Mouse (Mus musculus): ENCODE data around the gene Arsb. TPM values are rescaled to one million over a fixed set of nuclear protein-coding genes. Genes with fewer than 3 reads are reported as not detected.

Arsb gene
- total and polyA plus RNA-seq, 3 experiments: 4.6 to 9.6 (median 5.7) TPM

GRCm38 (mm10) chr13:93970115-93970514 is 198.7 kb downstream of the Arsb start:
- intact Hi-C loops (cut with DNase I): no loop called here
- no peaks in the 10 kb centered on the region for H3K27me3 ChIP-seq (ENCODE audit: control insufficient read depth, insufficient read depth, low read length)
- 76% methylated on average over 5 of the region's 5 CpGs for WGBS
- H3K4me1 ChIP-seq (ENCODE audit: control insufficient read depth, insufficient read depth, low read length): 0 out of 2 replicates have a peak, but pooled peaks cover 2% of the 10 kb centered on the region
- H3K4me3 ChIP-seq: no peak overlapping the region
- H3K36me3 ChIP-seq (ENCODE audit: control insufficient read depth, insufficient read depth, low read length): no peaks in the 10 kb centered on the region
- DNase-seq: no peak
- no peaks in the 10 kb centered on the region for H3K79me2 ChIP-seq (replicated peaks; ENCODE audit: control insufficient read depth, insufficient read depth, low read length)
- no peak overlapping the region for H3K9ac ChIP-seq (ENCODE audit: low read depth, low read length)
- no peak overlapping the region for H3K27ac ChIP-seq
- no peak for TF ChIP-seq EP300 (IDR thresholded peaks at IDR 0.05; ENCODE audit: insufficient read depth, low read depth, low read length)
- no peak for TF ChIP-seq POLR2A (IDR thresholded peaks at IDR 0.05; ENCODE audit: insufficient read depth, low read depth, low read length)
- TF ChIP-seq CTCF (IDR thresholded peaks at IDR 0.05): no peak

GRCm38 (mm10) chr13:93972423-93972822 is 201.0 kb downstream of the Arsb start:
- no peak for DNase-seq
- WGBS: 56% methylated on average over 3 of the region's 3 CpGs
- Histone ChIP-seq H3K36me3 (ENCODE audit: control insufficient read depth, insufficient read depth, low read length) (no peaks in the 10 kb centered on the region), H3K27me3 (ENCODE audit: control insufficient read depth, insufficient read depth, low read length) (no peaks in the 10 kb centered on the region), H3K9ac (ENCODE audit: low read depth, low read length) (no peak overlapping the region), H3K27ac (no peak overlapping the region), H3K4me3 (no peak overlapping the region), H3K4me1 (ENCODE audit: control insufficient read depth, insufficient read depth, low read length) (no peaks in the 10 kb centered on the region), H3K79me2 (replicated peaks; ENCODE audit: control insufficient read depth, insufficient read depth, low read length) (no peaks in the 10 kb centered on the region)
- TF ChIP-seq CTCF (IDR thresholded peaks at IDR 0.05) (no peak), POLR2A (IDR thresholded peaks at IDR 0.05; ENCODE audit: insufficient read depth, low read depth, low read length) (no peak), EP300 (IDR thresholded peaks at IDR 0.05; ENCODE audit: insufficient read depth, low read depth, low read length) (no peak)
- intact Hi-C loops (cut with DNase I): no loop called here

GRCm38 (mm10) chr13:93975668-93976067 is 204.2 kb downstream of the Arsb start:
- no peak overlapping the region for H3K27ac ChIP-seq
- intact Hi-C loops (cut with DNase I): no loop called here
- TF ChIP-seq CTCF (IDR thresholded peaks at IDR 0.05) (no peak), POLR2A (IDR thresholded peaks at IDR 0.05; ENCODE audit: insufficient read depth, low read depth, low read length) (no peak), EP300 (IDR thresholded peaks at IDR 0.05; ENCODE audit: insufficient read depth, low read depth, low read length) (no peak)

GRCm38 (mm10) chr13:93976897-93977530 is 205.6 kb downstream of the Arsb start:
- Histone ChIP-seq H3K4me1 (ENCODE audit: control insufficient read depth, insufficient read depth, low read length) (no peaks in the 10 kb centered on the region; the same call in 1 of the 2 replicates), H3K4me3 (no peak overlapping the region), H3K27ac (no peak overlapping the region), H3K79me2 (replicated peaks; ENCODE audit: control insufficient read depth, insufficient read depth, low read length) (no peaks in the 10 kb centered on the region), H3K9ac (ENCODE audit: low read depth, low read length) (no peak overlapping the region), H3K27me3 (ENCODE audit: control insufficient read depth, insufficient read depth, low read length) (no peaks in the 10 kb centered on the region), H3K36me3 (ENCODE audit: control insufficient read depth, insufficient read depth, low read length) (no peaks in the 10 kb centered on the region)
- intact Hi-C loops (cut with DNase I): no loop called here
- no peak for DNase-seq
- 70% methylated on average over 10 of the region's 10 CpGs for WGBS
- TF ChIP-seq EP300 (IDR thresholded peaks at IDR 0.05; ENCODE audit: insufficient read depth, low read depth, low read length) (no peak), POLR2A (IDR thresholded peaks at IDR 0.05; ENCODE audit: insufficient read depth, low read depth, low read length) (no peak), CTCF (IDR thresholded peaks at IDR 0.05) (no peak)

More at GRCm38 (mm10) chr13:93975668-93976067, 204.2 kb downstream of the Arsb start:
- Histone ChIP-seq H3K9ac (ENCODE audit: low read depth, low read length) (no peak overlapping the region), H3K27me3 (ENCODE audit: control insufficient read depth, insufficient read depth, low read length) (no peaks in the 10 kb centered on the region), H3K4me3 (no peak overlapping the region), H3K4me1 (ENCODE audit: control insufficient read depth, insufficient read depth, low read length) (no peaks in the 10 kb centered on the region; the same call in 1 of the 2 replicates), H3K79me2 (replicated peaks; ENCODE audit: control insufficient read depth, insufficient read depth, low read length) (no peaks in the 10 kb centered on the region), H3K36me3 (ENCODE audit: control insufficient read depth, insufficient read depth, low read length) (no peaks in the 10 kb centered on the region)
- no peak for DNase-seq
- 67% methylated on average over 5 of the region's 5 CpGs for WGBS

GRCm38 (mm10) chr13:93978703-93979495 is 207.5 kb downstream of the Arsb start:
- Histone ChIP-seq H3K79me2 (replicated peaks; ENCODE audit: control insufficient read depth, insufficient read depth, low read length) (no peaks in the 10 kb centered on the region), H3K27me3 (ENCODE audit: control insufficient read depth, insufficient read depth, low read length) (no peaks in the 10 kb centered on the region), H3K27ac (no peak overlapping the region), H3K36me3 (ENCODE audit: control insufficient read depth, insufficient read depth, low read length) (no peaks in the 10 kb centered on the region), H3K9ac (ENCODE audit: low read depth, low read length) (no peak overlapping the region), H3K4me1 (ENCODE audit: control insufficient read depth, insufficient read depth, low read length) (no peaks in the 10 kb centered on the region; the same call in 1 of the 2 replicates), H3K4me3 (no peak overlapping the region)
- TF ChIP-seq POLR2A (IDR thresholded peaks at IDR 0.05; ENCODE audit: insufficient read depth, low read depth, low read length) (no peak), EP300 (IDR thresholded peaks at IDR 0.05; ENCODE audit: insufficient read depth, low read depth, low read length) (no peak), CTCF (IDR thresholded peaks at IDR 0.05) (no peak)
- intact Hi-C loops (cut with DNase I): no loop called here
- 71% methylated on average over 12 of the region's 12 CpGs for WGBS
- no peak for DNase-seq

- TF ChIP-seq POLR2A (IDR thresholded peaks at IDR 0.05; ENCODE audit: insufficient read depth, low read depth, low read length) (no peak), EP300 (IDR thresholded peaks at IDR 0.05; ENCODE audit: insufficient read depth, low read depth, low read length) (no peak), CTCF (IDR thresholded peaks at IDR 0.05) (no peak)
Observed at GRCm38 (mm10) chr13:93979754-93980153, 208.3 kb downstream of the Arsb start.

More at GRCm38 (mm10) chr13:93979754-93980153, 208.3 kb downstream of the Arsb start:
- no peak for DNase-seq
- H3K36me3 ChIP-seq (ENCODE audit: control insufficient read depth, insufficient read depth, low read length): no peaks in the 10 kb centered on the region
- H3K4me3 ChIP-seq: no peak overlapping the region
- no peaks in the 10 kb centered on the region; the same call in 1 of the 2 replicates for H3K4me1 ChIP-seq (ENCODE audit: control insufficient read depth, insufficient read depth, low read length)
- H3K9ac ChIP-seq (ENCODE audit: low read depth, low read length): no peak overlapping the region
- H3K27ac ChIP-seq: no peak overlapping the region
- H3K27me3 ChIP-seq (ENCODE audit: control insufficient read depth, insufficient read depth, low read length): no peaks in the 10 kb centered on the region
- WGBS: 82% methylated on average over 1 of the region's 1 CpGs
- H3K79me2 ChIP-seq (replicated peaks; ENCODE audit: control insufficient read depth, insufficient read depth, low read length): no peaks in the 10 kb centered on the region
- intact Hi-C loops (cut with DNase I): no loop called here

All from heart, adult 2 months (tissue).